Mouse (Mus musculus): Measurements from ENCODE around the gene Glod4. TPM values are rescaled to one million over a fixed set of nuclear protein-coding genes. Genes with fewer than 3 reads are reported as not detected.

Glod4 gene
- polyA plus RNA-seq, 1 experiment: 55.2 TPM

DNA sequence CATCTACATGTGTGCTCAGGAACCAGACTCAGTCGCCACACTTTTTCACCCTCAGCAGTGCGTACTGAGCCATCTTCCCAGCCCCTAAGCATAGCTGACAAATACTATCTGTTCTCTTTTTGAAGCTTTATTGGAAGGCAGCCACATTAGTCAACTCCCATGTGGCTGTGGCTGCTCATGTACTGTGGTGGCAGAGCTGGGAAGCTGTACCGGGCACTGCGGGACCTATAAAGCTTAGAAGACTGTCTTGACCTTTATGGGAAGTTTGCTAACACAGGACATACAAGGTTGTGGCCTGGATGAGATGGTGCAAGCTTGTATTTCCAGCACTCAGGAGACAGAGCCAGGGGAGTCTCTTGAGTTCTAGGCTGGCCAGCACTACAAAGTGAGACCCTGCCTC is 76.9 kb downstream of the Glod4 start:
- peaks cover 5% of the 10 kb centered on the region for H3K36me3 ChIP-seq (ENCODE audit: control insufficient read depth, insufficient read depth)
- H3K4me3 ChIP-seq: no peak overlapping the region
- no peaks in the 10 kb centered on the region for H3K79me2 ChIP-seq (ENCODE audit: control insufficient read depth, insufficient read depth)
- H3K27me3 ChIP-seq (ENCODE audit: control insufficient read depth, insufficient read depth, insufficient read length): no peaks in the 10 kb centered on the region
- no peak for TF ChIP-seq CEBPB (IDR thresholded peaks at IDR 0.05; ENCODE audit: insufficient read depth, poor library complexity, severe bottlenecking)
- no peak for TF ChIP-seq POLR2A (IDR thresholded peaks at IDR 0.05; ENCODE audit: insufficient read length, low read depth)
- no peak for TF ChIP-seq TCF3 (IDR thresholded peaks at IDR 0.05; ENCODE audit: insufficient read length, low read depth)
- TF ChIP-seq E2F4 (IDR thresholded peaks at IDR 0.05; ENCODE audit: insufficient read depth): no peak
- TF ChIP-seq MYOD1 (IDR thresholded peaks at IDR 0.05; ENCODE audit: control insufficient read depth in 1 of 3, insufficient read length in 2 of 3, low read depth in 2 of 3): no peak
- TF ChIP-seq POLR2AphosphoS2 (IDR thresholded peaks at IDR 0.05; ENCODE audit: insufficient read length, low read depth): no peak
- no peak for TF ChIP-seq SRF (IDR thresholded peaks at IDR 0.05; ENCODE audit: control insufficient read depth, insufficient read length, low read depth)
- TF ChIP-seq MAX (IDR thresholded peaks at IDR 0.05; ENCODE audit: low read depth): no peak
- no peak for TF ChIP-seq TCF12 (IDR thresholded peaks at IDR 0.05; ENCODE audit: insufficient read depth, poor library complexity, severe bottlenecking)
- H3ac ChIP-seq (ENCODE audit: control insufficient read depth, insufficient read length): no peak overlapping the region
- no peak overlapping the region for H3K4me2 ChIP-seq (ENCODE audit: low read depth)

- no peak overlapping the region for H3K4me3 ChIP-seq
- TF ChIP-seq REST (IDR thresholded peaks at IDR 0.05; ENCODE audit: insufficient read depth, insufficient read length) (no peak), USF1 (IDR thresholded peaks at IDR 0.05; ENCODE audit: low read depth) (peak; percentile 36)
- H3K4me2 ChIP-seq (ENCODE audit: low read depth): peak overlapping the region; percentile 20
- no peaks in the 10 kb centered on the region for H3K79me2 ChIP-seq (ENCODE audit: control insufficient read depth, insufficient read depth)
- peaks cover 5% of the 10 kb centered on the region for H3K36me3 ChIP-seq (ENCODE audit: control insufficient read depth, insufficient read depth)
- no peaks in the 10 kb centered on the region for H3K27me3 ChIP-seq (ENCODE audit: control insufficient read depth, insufficient read depth, insufficient read length)
- H3ac ChIP-seq (ENCODE audit: control insufficient read depth, insufficient read length): no peak overlapping the region
These were observed 83.3 kb downstream of the Glod4 start for GRCm38 (mm10) chr11:76160251-76160650.

GRCm38 (mm10) chr11:76158375-76158774 is 85.2 kb downstream of the Glod4 start:
- Histone ChIP-seq H3K36me3 (ENCODE audit: control insufficient read depth, insufficient read depth) (peaks cover 3% of the 10 kb centered on the region), H3K27me3 (ENCODE audit: control insufficient read depth, insufficient read depth, insufficient read length) (no peaks in the 10 kb centered on the region), H3ac (ENCODE audit: control insufficient read depth, insufficient read length) (no peak overlapping the region)

DNA sequence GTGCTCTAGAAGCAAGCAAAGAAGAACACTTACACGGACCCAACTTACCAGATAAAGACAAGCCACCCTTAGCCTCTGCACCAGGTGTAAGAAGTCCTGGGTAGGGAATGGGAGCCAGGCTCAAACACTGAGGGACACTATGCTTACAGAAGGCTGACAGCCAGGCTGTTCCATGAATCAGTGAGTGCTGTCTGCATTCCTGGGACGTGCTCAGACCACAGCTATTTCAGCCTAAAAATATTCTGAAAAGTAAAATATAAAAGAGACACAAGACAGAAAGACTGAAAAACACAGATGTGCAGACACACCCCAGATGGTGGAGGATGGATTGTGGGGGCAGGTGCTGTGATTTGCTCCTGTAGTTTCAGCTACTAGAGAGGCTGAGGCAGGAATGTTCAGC is 88.7 kb downstream of the Glod4 start:
- Histone ChIP-seq H3ac (ENCODE audit: control insufficient read depth, insufficient read length) (no peak overlapping the region), H3K36me3 (ENCODE audit: control insufficient read depth, insufficient read depth) (no peaks in the 10 kb centered on the region), H3K4me3 (no peak overlapping the region), H3K4me2 (ENCODE audit: low read depth) (no peak overlapping the region), H3K79me2 (ENCODE audit: control insufficient read depth, insufficient read depth) (no peaks in the 10 kb centered on the region), H3K27me3 (ENCODE audit: control insufficient read depth, insufficient read depth, insufficient read length) (no peaks in the 10 kb centered on the region)
- TF ChIP-seq MYOD1 (IDR thresholded peaks at IDR 0.05; ENCODE audit: control insufficient read depth in 1 of 3, insufficient read length in 2 of 3, low read depth in 2 of 3) (peak in 2 of 3 experiments; percentile 68 to 70), REST (IDR thresholded peaks at IDR 0.05; ENCODE audit: insufficient read depth, insufficient read length) (no peak), MYOG (IDR thresholded peaks at IDR 0.05; ENCODE audit: control insufficient read depth in 1 of 3, insufficient read depth in 1 of 3, insufficient read length in 2 of 3, low read depth in 2 of 3) (peak in 1 of 3 experiments; percentile 7), SRF (IDR thresholded peaks at IDR 0.05; ENCODE audit: control insufficient read depth, insufficient read length, low read depth) (no peak), USF1 (IDR thresholded peaks at IDR 0.05; ENCODE audit: low read depth) (no peak)

More at GRCm38 (mm10) chr11:76158375-76158774, 85.2 kb downstream of the Glod4 start:
- H3K4me2 ChIP-seq (ENCODE audit: low read depth): no peak overlapping the region
- TF ChIP-seq CEBPB (IDR thresholded peaks at IDR 0.05; ENCODE audit: insufficient read depth, poor library complexity, severe bottlenecking): no peak
- TF ChIP-seq POLR2A (IDR thresholded peaks at IDR 0.05; ENCODE audit: insufficient read length, low read depth): no peak
- TF ChIP-seq TCF3 (IDR thresholded peaks at IDR 0.05; ENCODE audit: insufficient read length, low read depth): no peak
- no peak for TF ChIP-seq TCF12 (IDR thresholded peaks at IDR 0.05; ENCODE audit: insufficient read depth, poor library complexity, severe bottlenecking)
- TF ChIP-seq POLR2AphosphoS2 (IDR thresholded peaks at IDR 0.05; ENCODE audit: insufficient read length, low read depth): no peak
- TF ChIP-seq MYOD1 (IDR thresholded peaks at IDR 0.05; ENCODE audit: control insufficient read depth in 1 of 3, insufficient read length in 2 of 3, low read depth in 2 of 3): no peak
- no peak for TF ChIP-seq MAX (IDR thresholded peaks at IDR 0.05; ENCODE audit: low read depth)
- TF ChIP-seq E2F4 (IDR thresholded peaks at IDR 0.05; ENCODE audit: insufficient read depth): no peak
- TF ChIP-seq REST (IDR thresholded peaks at IDR 0.05; ENCODE audit: insufficient read depth, insufficient read length): no peak
- TF ChIP-seq SRF (IDR thresholded peaks at IDR 0.05; ENCODE audit: control insufficient read depth, insufficient read length, low read depth): no peak
- no peak for TF ChIP-seq MYOG (IDR thresholded peaks at IDR 0.05; ENCODE audit: control insufficient read depth in 1 of 3, insufficient read depth in 1 of 3, insufficient read length in 2 of 3, low read depth in 2 of 3)
- no peak for TF ChIP-seq USF1 (IDR thresholded peaks at IDR 0.05; ENCODE audit: low read depth)
- no peaks in the 10 kb centered on the region for H3K79me2 ChIP-seq (ENCODE audit: control insufficient read depth, insufficient read depth)
- no peak overlapping the region for H3K4me3 ChIP-seq

DNA sequence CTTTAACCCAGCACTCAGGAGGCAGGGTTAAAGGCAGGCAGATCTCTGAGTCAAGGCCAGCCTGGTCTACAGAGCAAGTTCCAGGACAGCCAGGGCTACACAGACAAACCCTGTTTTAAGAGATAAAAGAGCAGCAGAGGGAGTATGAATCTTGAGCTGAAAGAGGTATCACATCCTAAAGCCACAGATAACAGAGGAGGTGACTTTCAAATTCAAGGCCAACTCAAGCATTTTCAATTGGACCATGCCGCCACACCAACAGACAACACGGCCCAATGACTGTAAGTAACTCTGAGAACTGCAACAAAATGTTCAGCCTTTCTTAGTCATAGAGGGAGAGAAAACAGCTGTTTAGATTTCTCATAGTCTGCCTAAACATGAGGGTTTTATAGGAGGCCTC is 89.3 kb downstream of the Glod4 start:
- TF ChIP-seq POLR2AphosphoS2 (IDR thresholded peaks at IDR 0.05; ENCODE audit: insufficient read length, low read depth): no peak
- TF ChIP-seq MYOD1 (IDR thresholded peaks at IDR 0.05; ENCODE audit: control insufficient read depth in 1 of 3, insufficient read length in 2 of 3, low read depth in 2 of 3): no peak
- no peak for TF ChIP-seq TCF3 (IDR thresholded peaks at IDR 0.05; ENCODE audit: insufficient read length, low read depth)
- no peak for TF ChIP-seq TCF12 (IDR thresholded peaks at IDR 0.05; ENCODE audit: insufficient read depth, poor library complexity, severe bottlenecking)
- no peak for TF ChIP-seq POLR2A (IDR thresholded peaks at IDR 0.05; ENCODE audit: insufficient read length, low read depth)
- no peak for TF ChIP-seq MAX (IDR thresholded peaks at IDR 0.05; ENCODE audit: low read depth)
- no peak for TF ChIP-seq CEBPB (IDR thresholded peaks at IDR 0.05; ENCODE audit: insufficient read depth, poor library complexity, severe bottlenecking)
- no peak for TF ChIP-seq SRF (IDR thresholded peaks at IDR 0.05; ENCODE audit: control insufficient read depth, insufficient read length, low read depth)
- no peak for TF ChIP-seq E2F4 (IDR thresholded peaks at IDR 0.05; ENCODE audit: insufficient read depth)
- no peak for TF ChIP-seq REST (IDR thresholded peaks at IDR 0.05; ENCODE audit: insufficient read depth, insufficient read length)
- TF ChIP-seq MYOG (IDR thresholded peaks at IDR 0.05; ENCODE audit: control insufficient read depth in 1 of 3, insufficient read depth in 1 of 3, insufficient read length in 2 of 3, low read depth in 2 of 3): no peak
- no peak for TF ChIP-seq USF1 (IDR thresholded peaks at IDR 0.05; ENCODE audit: low read depth)
- no peaks in the 10 kb centered on the region for H3K36me3 ChIP-seq (ENCODE audit: control insufficient read depth, insufficient read depth)

More for the DNA sequence above, 89.3 kb downstream of the Glod4 start:
- Histone ChIP-seq H3K4me2 (ENCODE audit: low read depth) (no peak overlapping the region), H3K79me2 (ENCODE audit: control insufficient read depth, insufficient read depth) (no peaks in the 10 kb centered on the region), H3K27me3 (ENCODE audit: control insufficient read depth, insufficient read depth, insufficient read length) (no peaks in the 10 kb centered on the region), H3ac (ENCODE audit: control insufficient read depth, insufficient read length) (no peak overlapping the region), H3K4me3 (no peak overlapping the region)

Measured in myocyte (in vitro differentiated cells).